Mouse (Mus musculus) midbrain, embryonic 11.5 days (tissue): ENCODE results near the gene Gon4l. TPM values are rescaled to one million over a fixed set of nuclear protein-coding genes. Genes with fewer than 3 reads are reported as not detected.
"Not testable (repeated sequence)": the region's sequence is repeated elsewhere in the genome, so short reads cannot be mapped to it uniquely, and the experiment has no call there.

Experiments used
- ATAC-seq: fragments of 200-750 bp; cut with Nextera tagmentation; 2 replicates; pipeline ENCODE4 v1.8.0; 2017; ENCODE audit warnings: moderate TSS enrichment, moderate library complexity; ENCODE audit not compliant: low FRiP score
- DNase-seq: peaks from one replicate; pipeline ENCODE4 v3.0.0; 2015; ENCODE audit warnings: low spot score; ENCODE audit errors: missing footprints
- H3K27ac ChIP-seq: fragments of 300-500 bp; sonication (generic); 2 replicates; pipeline ENCODE4 v1.5.1; 2014; ENCODE audit warnings: low read depth, low read length
- H3K27me3 ChIP-seq: fragments of 300-500 bp; sonication (generic); 2 replicates; pipeline ENCODE4 v1.6.1; 2014; ENCODE audit warnings: mild to moderate bottlenecking, low read length, moderate library complexity, mixed read lengths; ENCODE audit not compliant: control insufficient read depth, insufficient read depth
- H3K36me3 ChIP-seq: fragments of 300-500 bp; sonication (generic); 2 replicates; pipeline ENCODE4 v1.6.1; 2014; ENCODE audit warnings: mild to moderate bottlenecking, low read length, moderate library complexity, mixed read lengths; ENCODE audit not compliant: control insufficient read depth, insufficient read depth
- H3K4me1 ChIP-seq: fragments of 300-500 bp; sonication (generic); 2 replicates; pipeline ENCODE4 v1.6.1; 2014; ENCODE audit warnings: low read length; ENCODE audit not compliant: control insufficient read depth, insufficient read depth
- H3K4me2 ChIP-seq: fragments of 300-500 bp; sonication (generic); 2 replicates; pipeline ENCODE4 v1.6.1; 2014; ENCODE audit warnings: mild to moderate bottlenecking, moderate library complexity
- H3K4me3 ChIP-seq: fragments of 300-500 bp; sonication (generic); 2 replicates; pipeline ENCODE4 v1.5.1; 2014; ENCODE audit warnings: low read depth, low read length
- H3K9ac ChIP-seq: fragments of 300-500 bp; sonication (generic); 2 replicates; pipeline ENCODE4 v1.6.1; 2014; ENCODE audit warnings: low read length
- H3K9me3 ChIP-seq: fragments of 300-500 bp; sonication (generic); 2 replicates; pipeline ENCODE4 v1.6.1; 2016; ENCODE audit warnings: low read length; ENCODE audit not compliant: control insufficient read depth
- WGBS: fragments of 180-500 bp; shearing (Covaris S2); extraction: QIAGEN DNeasy Blood & Tissue Kit; methylation state at CpG from one replicate; pipeline ENCODE4 v1.1.7; 2014; 5-methylcytosine and 5-hydroxymethylcytosine counted together
- polyA plus RNA-seq: library from polyadenylated mRNA; unstranded; fragments of >200 nt; fragmentation: Nextera tagmentation; extraction: Ambion mirVana; gene quantifications from 2 replicates; pipeline ENCODE4 v1.2.1, GENCODE M21; 2014

Gene Gon4l
- polyA plus RNA-seq, 1 experiment from 2014 or later = 15.3 TPM

- not testable (repeated sequence) for H3K27ac ChIP-seq
- ATAC-seq = peak; percentile 70
- H3K4me3 ChIP-seq = peak overlapping the region; percentile 25
Observed at GRCm38 (mm10) chr3:88832388-88832787, 2.6 kb upstream of the Gon4l start.

GRCm38 (mm10) chr3:88849172-88849571, 14.1 kb downstream of the Gon4l start:
- Histone ChIP-seq H3K27me3 (no peaks in the 10 kb centered on the region), H3K36me3 (no peaks in the 10 kb centered on the region; the same call in 1 of the 2 replicates), H3K9ac (no peak overlapping the region), H3K27ac (no peak overlapping the region), H3K9me3 (no peaks in the 10 kb centered on the region), H3K4me1 (no peaks in the 10 kb centered on the region), H3K4me2 (no peak overlapping the region), H3K4me3 (no peak overlapping the region)
- DNase-seq (no peak), ATAC-seq (no peak)
- 95% methylated on average over 4 of the region's 4 CpGs for WGBS

More at GRCm38 (mm10) chr3:88832388-88832787, 2.6 kb upstream of the Gon4l start:
- H3K36me3 ChIP-seq, H3K9ac ChIP-seq, H3K9me3 ChIP-seq, H3K4me1 ChIP-seq, H3K27me3 ChIP-seq: not testable (repeated sequence)
- DNase-seq = peak; percentile 97
- peak overlapping the region; percentile 22 for H3K4me2 ChIP-seq
- 2% methylated on average over 14 of the region's 14 CpGs for WGBS

- Histone ChIP-seq H3K4me3 (no peak overlapping the region), H3K27me3 (no peaks in the 10 kb centered on the region), H3K9ac (no peak overlapping the region), H3K36me3 (peaks cover 16% of the 10 kb centered on the region), H3K9me3 (no peaks in the 10 kb centered on the region), H3K4me1 (no peaks in the 10 kb centered on the region), H3K27ac (no peak overlapping the region), H3K4me2 (no peak overlapping the region)
- ATAC-seq = no peak
- DNase-seq = peak; percentile 2
- WGBS = 94% methylated on average over 6 of the region's 6 CpGs
Observed at GRCm38 (mm10) chr3:88855837-88856236, 20.8 kb downstream of the Gon4l start.

GRCm38 (mm10) chr3:88862129-88862528, 27.1 kb downstream of the Gon4l start:
- Histone ChIP-seq H3K9ac (no peak overlapping the region), H3K27me3 (no peaks in the 10 kb centered on the region), H3K4me2 (no peak overlapping the region), H3K27ac (no peak overlapping the region), H3K4me3 (no peak overlapping the region), H3K4me1 (no peaks in the 10 kb centered on the region), H3K9me3 (no peaks in the 10 kb centered on the region), H3K36me3 (peaks cover 28% of the 10 kb centered on the region; the same call in 1 of the 2 replicates)
- ATAC-seq = no peak
- DNase-seq = no peak
- WGBS = 96% methylated on average over 3 of the region's 3 CpGs

- H3K4me3 ChIP-seq, H3K9ac ChIP-seq, H3K27ac ChIP-seq, H3K9me3 ChIP-seq, H3K4me2 ChIP-seq, H3K4me1 ChIP-seq, H3K27me3 ChIP-seq, ATAC-seq, DNase-seq: not testable (repeated sequence)
- H3K36me3 ChIP-seq = peaks cover 16% of the 10 kb centered on the region; the same call in 1 of the 2 replicates
- WGBS = no CpG with 5 or more reads among the region's 3 CpGs
Observed at GRCm38 (mm10) chr3:88866735-88867134, 31.7 kb downstream of the Gon4l start.

- H3K4me2 ChIP-seq, H3K4me1 ChIP-seq, H3K27me3 ChIP-seq, H3K27ac ChIP-seq, DNase-seq, H3K9ac ChIP-seq, H3K9me3 ChIP-seq, ATAC-seq, H3K4me3 ChIP-seq: not testable (repeated sequence)
- no CpG with 5 or more reads among the region's 8 CpGs for WGBS
- peaks cover 14% of the 10 kb centered on the region; the same call in 1 of the 2 replicates for H3K36me3 ChIP-seq
Observed at GRCm38 (mm10) chr3:88867177-88867576, 32.1 kb downstream of the Gon4l start.

GRCm38 (mm10) chr3:88868449-88868848, 33.4 kb downstream of the Gon4l start:
- ATAC-seq, H3K9me3 ChIP-seq, H3K4me2 ChIP-seq, H3K27me3 ChIP-seq, H3K27ac ChIP-seq, H3K9ac ChIP-seq, H3K4me3 ChIP-seq, H3K4me1 ChIP-seq, H3K36me3 ChIP-seq, DNase-seq: not testable (repeated sequence)
- 100% methylated on average over 1 of the region's 4 CpGs for WGBS

GRCm38 (mm10) chr3:88882536-88882935, 47.5 kb downstream of the Gon4l start:
- not testable (repeated sequence) for H3K27me3 ChIP-seq, H3K27ac ChIP-seq, H3K4me2 ChIP-seq, ATAC-seq, H3K36me3 ChIP-seq, H3K9me3 ChIP-seq, H3K4me1 ChIP-seq, H3K9ac ChIP-seq, H3K4me3 ChIP-seq
- peak; percentile 56 for DNase-seq
- 94% methylated on average over 4 of the region's 4 CpGs for WGBS

GRCm38 (mm10) chr3:88893011-88893410, 58.0 kb downstream of the Gon4l start:
- H3K36me3 ChIP-seq, H3K4me2 ChIP-seq, H3K4me3 ChIP-seq, H3K27me3 ChIP-seq, H3K4me1 ChIP-seq, DNase-seq, ATAC-seq, H3K9me3 ChIP-seq, H3K27ac ChIP-seq, H3K9ac ChIP-seq: not testable (repeated sequence)
- 93% methylated on average over 7 of the region's 7 CpGs for WGBS
